Mouse (Mus musculus): ENCODE data around the gene Nfya. TPM values are rescaled to one million over a fixed set of nuclear protein-coding genes. Genes with fewer than 3 reads are reported as not detected.

The Nfya gene
- total RNA-seq, 1 experiment, result 23.3 TPM

- peaks cover 0 to 4% of the 10 kb centered on the region in 2 experiments; a peak in 2 of 4 replicates for H3K4me1 ChIP-seq (ENCODE audit: control insufficient read depth in 2 of 2, insufficient read depth in 2 of 2, low read length in 2 of 2, poor library complexity in 1 of 2)
- TF ChIP-seq ZNF384 (IDR thresholded peaks at IDR 0.05; ENCODE audit: low read depth, low read length) (no peak), MAFK (IDR thresholded peaks at IDR 0.05; ENCODE audit: insufficient read depth, low read depth, low read length) (no peak), CHD2 (IDR thresholded peaks at IDR 0.05; ENCODE audit: low read depth, low read length) (no peak), HCFC1 (IDR thresholded peaks at IDR 0.05; ENCODE audit: borderline replicate concordance, insufficient read depth, low read length) (no peak), ZC3H11A (IDR thresholded peaks at IDR 0.05; ENCODE audit: borderline replicate concordance, low read depth, low read length) (no peak)
- no peak overlapping the region for H3K27ac ChIP-seq (ENCODE audit: insufficient read depth, low read depth, low read length, poor library complexity, severe bottlenecking)
- in situ Hi-C loops (cut with MboI; ENCODE audit: low sequenced_read_pairs in 2 of 2, unreplicated experiment in 2 of 2), result no loop called here
- H3K9ac ChIP-seq (ENCODE audit: insufficient read depth, low read depth, low read length, poor library complexity, severe bottlenecking), result no peak overlapping the region
- no peak overlapping the region for H3K4me3 ChIP-seq (ENCODE audit: insufficient read depth in 1 of 2, low read depth in 1 of 2, low read length in 2 of 2, poor library complexity in 1 of 2, severe bottlenecking in 1 of 2)
- no peak for DNase-seq (ENCODE audit: low read depth, low spot score)
- H3K36me3 ChIP-seq (ENCODE audit: control insufficient read depth, insufficient read depth, low read length, poor library complexity, severe bottlenecking), result peaks cover 10% of the 10 kb centered on the region
- H3K9me3 ChIP-seq (ENCODE audit: control insufficient read depth, insufficient read depth, low read depth, low read length), result no peaks in the 10 kb centered on the region
Measured at GRCm38 (mm10) chr17:48403848-48404247, 5.9 kb downstream of the Nfya start.

- Histone ChIP-seq H3K9me3 (ENCODE audit: control insufficient read depth, insufficient read depth, low read depth, low read length) (no peaks in the 10 kb centered on the region), H3K4me1 (ENCODE audit: control insufficient read depth in 2 of 2, insufficient read depth in 2 of 2, low read length in 2 of 2, poor library complexity in 1 of 2) (peaks cover 0 to 4% of the 10 kb centered on the region in 2 experiments; a peak in 2 of 4 replicates), H3K4me3 (ENCODE audit: insufficient read depth in 1 of 2, low read depth in 1 of 2, low read length in 2 of 2, poor library complexity in 1 of 2, severe bottlenecking in 1 of 2) (no peak overlapping the region), H3K36me3 (ENCODE audit: control insufficient read depth, insufficient read depth, low read length, poor library complexity, severe bottlenecking) (peaks cover 14% of the 10 kb centered on the region), H3K9ac (ENCODE audit: insufficient read depth, low read depth, low read length, poor library complexity, severe bottlenecking) (no peak overlapping the region), H3K27ac (ENCODE audit: insufficient read depth, low read depth, low read length, poor library complexity, severe bottlenecking) (no peak overlapping the region)
- TF ChIP-seq MAFK (IDR thresholded peaks at IDR 0.05; ENCODE audit: insufficient read depth, low read depth, low read length), result no peak
- no peak for TF ChIP-seq CHD2 (IDR thresholded peaks at IDR 0.05; ENCODE audit: low read depth, low read length)
- TF ChIP-seq HCFC1 (IDR thresholded peaks at IDR 0.05; ENCODE audit: borderline replicate concordance, insufficient read depth, low read length), result no peak
- no peak for TF ChIP-seq ZC3H11A (IDR thresholded peaks at IDR 0.05; ENCODE audit: borderline replicate concordance, low read depth, low read length)
- no peak for TF ChIP-seq ZNF384 (IDR thresholded peaks at IDR 0.05; ENCODE audit: low read depth, low read length)
- in situ Hi-C loops (cut with MboI; ENCODE audit: low sequenced_read_pairs in 2 of 2, unreplicated experiment in 2 of 2), result no loop called here
- DNase-seq (ENCODE audit: low read depth, low spot score), result no peak
Measured at GRCm38 (mm10) chr17:48402751-48403150, 7.0 kb downstream of the Nfya start.

- H3K36me3 ChIP-seq (ENCODE audit: control insufficient read depth, insufficient read depth, low read length, poor library complexity, severe bottlenecking), result peaks cover 12% of the 10 kb centered on the region
Measured at GRCm38 (mm10) chr17:48401710-48402109, 8.0 kb downstream of the Nfya start.

GRCm38 (mm10) chr17:48392616-48393015 lies 17.1 kb downstream of the Nfya start:
- Histone ChIP-seq H3K4me3 (ENCODE audit: insufficient read depth in 1 of 2, low read depth in 1 of 2, low read length in 2 of 2, poor library complexity in 1 of 2, severe bottlenecking in 1 of 2) (no peak overlapping the region), H3K27ac (ENCODE audit: insufficient read depth, low read depth, low read length, poor library complexity, severe bottlenecking) (no peak overlapping the region), H3K9ac (ENCODE audit: insufficient read depth, low read depth, low read length, poor library complexity, severe bottlenecking) (no peak overlapping the region), H3K36me3 (ENCODE audit: control insufficient read depth, insufficient read depth, low read length, poor library complexity, severe bottlenecking) (peaks cover 62% of the 10 kb centered on the region), H3K9me3 (ENCODE audit: control insufficient read depth, insufficient read depth, low read depth, low read length) (no peaks in the 10 kb centered on the region), H3K4me1 (ENCODE audit: control insufficient read depth in 2 of 2, insufficient read depth in 2 of 2, low read length in 2 of 2, poor library complexity in 1 of 2) (0 out of 4 replicates have a peak, but pooled peaks cover 3 to 4% of the 10 kb centered on the region in 2 experiments)
- DNase-seq (ENCODE audit: low read depth, low spot score), result no peak
- in situ Hi-C loops (cut with MboI; ENCODE audit: low sequenced_read_pairs in 2 of 2, unreplicated experiment in 2 of 2), result no loop called here
- TF ChIP-seq CHD2 (IDR thresholded peaks at IDR 0.05; ENCODE audit: low read depth, low read length), result no peak
- no peak for TF ChIP-seq ZC3H11A (IDR thresholded peaks at IDR 0.05; ENCODE audit: borderline replicate concordance, low read depth, low read length)
- no peak for TF ChIP-seq HCFC1 (IDR thresholded peaks at IDR 0.05; ENCODE audit: borderline replicate concordance, insufficient read depth, low read length)
- TF ChIP-seq MAFK (IDR thresholded peaks at IDR 0.05; ENCODE audit: insufficient read depth, low read depth, low read length), result no peak
- no peak for TF ChIP-seq ZNF384 (IDR thresholded peaks at IDR 0.05; ENCODE audit: low read depth, low read length)

More at GRCm38 (mm10) chr17:48401710-48402109, 8.0 kb downstream of the Nfya start:
- H3K4me1 ChIP-seq (ENCODE audit: control insufficient read depth in 2 of 2, insufficient read depth in 2 of 2, low read length in 2 of 2, poor library complexity in 1 of 2), result no peaks in the 10 kb centered on the region
- H3K27ac ChIP-seq (ENCODE audit: insufficient read depth, low read depth, low read length, poor library complexity, severe bottlenecking), result no peak overlapping the region
- H3K9ac ChIP-seq (ENCODE audit: insufficient read depth, low read depth, low read length, poor library complexity, severe bottlenecking), result no peak overlapping the region
- no peak overlapping the region for H3K4me3 ChIP-seq (ENCODE audit: insufficient read depth in 1 of 2, low read depth in 1 of 2, low read length in 2 of 2, poor library complexity in 1 of 2, severe bottlenecking in 1 of 2)
- TF ChIP-seq MAFK (IDR thresholded peaks at IDR 0.05; ENCODE audit: insufficient read depth, low read depth, low read length) (no peak), CHD2 (IDR thresholded peaks at IDR 0.05; ENCODE audit: low read depth, low read length) (no peak), ZNF384 (IDR thresholded peaks at IDR 0.05; ENCODE audit: low read depth, low read length) (no peak), HCFC1 (IDR thresholded peaks at IDR 0.05; ENCODE audit: borderline replicate concordance, insufficient read depth, low read length) (no peak), ZC3H11A (IDR thresholded peaks at IDR 0.05; ENCODE audit: borderline replicate concordance, low read depth, low read length) (no peak)
- no peaks in the 10 kb centered on the region for H3K9me3 ChIP-seq (ENCODE audit: control insufficient read depth, insufficient read depth, low read depth, low read length)
- DNase-seq (ENCODE audit: low read depth, low spot score), result no peak
- in situ Hi-C loops (cut with MboI; ENCODE audit: low sequenced_read_pairs in 2 of 2, unreplicated experiment in 2 of 2), result no loop called here

All from ES-E14 (cell line).